In genomic region chr8:116992176-116992971, GRCm38 (mm10) we compare ENCODE assay signal across 8 mouse cellular contexts. TPM values are rescaled to one million over a fixed set of nuclear protein-coding genes. Genes with fewer than 3 reads are reported as not detected.
DNase-seq lines count a peak whose midpoint lies in the region; ATAC-seq and TF ChIP-seq lines count a peak whose summit lies in the region.

No protein-coding gene starts in this region.

- no peak for TF ChIP-seq CTCF in lung, postnatal 0 days (IDR thresholded peaks at IDR 0.05)

- H3K4me3 ChIP-seq in heart, embryonic 14.5 days (ENCODE audit: control insufficient read depth in 1 of 2, insufficient read depth in 1 of 2, low read depth in 1 of 2, low read length in 2 of 2): peak overlapping the region; percentile 66 to 80
- peak overlapping the region; percentile 77 to 87 for H3K4me3 ChIP-seq in ES-E14 (ENCODE audit: insufficient read depth in 1 of 2, low read depth in 1 of 2, low read length in 2 of 2, poor library complexity in 1 of 2, severe bottlenecking in 1 of 2)
- H3K4me3 ChIP-seq in embryonic facial prominence, embryonic 12.5 days: peak overlapping the region; percentile 62
- peak overlapping the region; percentile 67 for H3K4me3 ChIP-seq in intestine, embryonic 15.5 days (replicated peaks)
- peak overlapping the region; percentile 46 for H3K4me3 ChIP-seq in lung, postnatal 0 days (ENCODE audit: low read depth, low read length)

- ATAC-seq in heart, embryonic 14.5 days (ENCODE audit: insufficient number of reproducible peaks, insufficient read depth, low FRiP score, low read depth): no peak
- no peak for ATAC-seq in embryonic facial prominence, embryonic 12.5 days (ENCODE audit: insufficient number of reproducible peaks, insufficient read depth, low FRiP score, low TSS enrichment)
- peak; percentile 23; the same call in 1 of the 2 replicates for ATAC-seq in intestine, embryonic 15.5 days
- no peak for ATAC-seq in lung, postnatal 0 days

- peak overlapping the region; percentile 97 for H3K4me2 ChIP-seq in heart, embryonic 14.5 days (ENCODE audit: low read length)
- peak overlapping the region; percentile 54 for H3K4me2 ChIP-seq in embryonic facial prominence, embryonic 12.5 days (replicated peaks)
- peak overlapping the region; percentile 86 for H3K4me2 ChIP-seq in intestine, embryonic 15.5 days (replicated peaks)
- peak overlapping the region; percentile 90 for H3K4me2 ChIP-seq in lung, postnatal 0 days (replicated peaks; ENCODE audit: low read depth, low read length)

- no peaks in the 10 kb centered on the region for H3K27me3 ChIP-seq in heart, embryonic 14.5 days (ENCODE audit: control insufficient read depth, insufficient read depth, low read length)
- H3K27me3 ChIP-seq in embryonic facial prominence, embryonic 12.5 days: no peaks in the 10 kb centered on the region
- H3K27me3 ChIP-seq in intestine, embryonic 15.5 days (replicated peaks): no peaks in the 10 kb centered on the region
- H3K27me3 ChIP-seq in lung, postnatal 0 days (replicated peaks; ENCODE audit: insufficient read depth, low read length): no peaks in the 10 kb centered on the region

- peaks cover 9% of the 10 kb centered on the region for H3K36me3 ChIP-seq in heart, embryonic 14.5 days (ENCODE audit: control insufficient read depth, insufficient read depth, low read length)
- peaks cover 14% of the 10 kb centered on the region for H3K36me3 ChIP-seq in ES-E14 (ENCODE audit: control insufficient read depth, insufficient read depth, low read length, poor library complexity, severe bottlenecking)
- 0 out of 2 replicates have a peak, but pooled peaks cover 3% of the 10 kb centered on the region for H3K36me3 ChIP-seq in embryonic facial prominence, embryonic 12.5 days
- H3K36me3 ChIP-seq in intestine, embryonic 15.5 days: no peaks in the 10 kb centered on the region
- no peaks in the 10 kb centered on the region for H3K36me3 ChIP-seq in lung, postnatal 0 days (ENCODE audit: insufficient read depth, low read length)

- no peak for DNase-seq in heart, adult 9 months (ENCODE audit: low spot score in 2 of 2)
- DNase-seq in ES-E14 (ENCODE audit: low read depth, low spot score): no peak
- DNase-seq in lung, postnatal 0 days (ENCODE audit: low spot score): peak; percentile 60
- DNase-seq in thymus, postnatal 0 days (ENCODE audit: low spot score): peak; percentile 57
- DNase-seq in urinary bladder, postnatal 10 days (ENCODE audit: low spot score): no peak

- in situ Hi-C loops in ES-E14 (cut with MboI; ENCODE audit: low sequenced_read_pairs in 2 of 2, unreplicated experiment in 2 of 2): no loop called here

- WGBS in heart, embryonic 14.5 days: 11% methylated on average over 23 of the region's 23 CpGs
- WGBS in embryonic facial prominence, embryonic 12.5 days: 13% methylated on average over 23 of the region's 23 CpGs
- WGBS in intestine, embryonic 15.5 days: 8% methylated on average over 23 of the region's 23 CpGs
- WGBS in lung, postnatal 0 days: 5% methylated on average over 23 of the region's 23 CpGs

- peak overlapping the region; percentile 68 to 75; a peak in 2 of 4 replicates for H3K27ac ChIP-seq in heart, embryonic 14.5 days (replicated peaks in 1 of 2; ENCODE audit: control insufficient read depth in 1 of 2, insufficient read depth in 1 of 2, low read depth in 2 of 2, low read length in 2 of 2)
- no peak overlapping the region for H3K27ac ChIP-seq in ES-E14 (ENCODE audit: insufficient read depth, low read depth, low read length, poor library complexity, severe bottlenecking)
- H3K27ac ChIP-seq in embryonic facial prominence, embryonic 12.5 days: no peak overlapping the region
- peak overlapping the region; percentile 83 for H3K27ac ChIP-seq in intestine, embryonic 15.5 days
- H3K27ac ChIP-seq in lung, postnatal 0 days (ENCODE audit: low read length): peak overlapping the region; percentile 33; the same call in 1 of the 2 replicates

- no peaks in the 10 kb centered on the region for H3K9me3 ChIP-seq in heart, embryonic 14.5 days (ENCODE audit: control insufficient read depth, low read length)
- H3K9me3 ChIP-seq in ES-E14 (ENCODE audit: control insufficient read depth, insufficient read depth, low read depth, low read length): no peaks in the 10 kb centered on the region
- H3K9me3 ChIP-seq in embryonic facial prominence, embryonic 12.5 days: no peaks in the 10 kb centered on the region
- H3K9me3 ChIP-seq in intestine, embryonic 15.5 days: no peaks in the 10 kb centered on the region
- no peaks in the 10 kb centered on the region for H3K9me3 ChIP-seq in lung, postnatal 0 days (ENCODE audit: low read length)

- TF ChIP-seq EP300 in lung, postnatal 0 days (IDR thresholded peaks at IDR 0.05): no peak

- H3K9ac ChIP-seq in heart, embryonic 14.5 days (ENCODE audit: low read length): peak overlapping the region; percentile 80
- H3K9ac ChIP-seq in ES-E14 (ENCODE audit: insufficient read depth, low read depth, low read length, poor library complexity, severe bottlenecking): peak overlapping the region; percentile 86
- peak overlapping the region; percentile 55 for H3K9ac ChIP-seq in embryonic facial prominence, embryonic 12.5 days
- peak overlapping the region; percentile 65 for H3K9ac ChIP-seq in intestine, embryonic 15.5 days
- H3K9ac ChIP-seq in lung, postnatal 0 days (replicated peaks; ENCODE audit: low read depth): peak overlapping the region; percentile 37; the same call in 1 of the 2 replicates

- H3K4me1 ChIP-seq in heart, embryonic 14.5 days (ENCODE audit: control insufficient read depth in 2 of 2, insufficient read depth in 2 of 2, low read length in 2 of 2): peaks cover 4 to 13% of the 10 kb centered on the region in 2 experiments
- H3K4me1 ChIP-seq in ES-E14 (ENCODE audit: control insufficient read depth in 2 of 2, insufficient read depth in 2 of 2, low read length in 2 of 2, poor library complexity in 1 of 2): peaks cover 3 to 7% of the 10 kb centered on the region in 2 experiments; a peak in 3 of 4 replicates
- H3K4me1 ChIP-seq in embryonic facial prominence, embryonic 12.5 days: peaks cover 8% of the 10 kb centered on the region; the same call in 1 of the 2 replicates
- peaks cover 8% of the 10 kb centered on the region; the same call in 1 of the 2 replicates for H3K4me1 ChIP-seq in intestine, embryonic 15.5 days (replicated peaks)
- 0 out of 2 replicates have a peak, but pooled peaks cover 3% of the 10 kb centered on the region for H3K4me1 ChIP-seq in lung, postnatal 0 days (ENCODE audit: insufficient read depth, low read depth, low read length)

TF ChIP-seq in ES-E14, 5 proteins besides CTCF, POLR2A, EP300 and RAD21:
- no peak for TF ChIP-seq ZC3H11A (IDR thresholded peaks at IDR 0.05; ENCODE audit: borderline replicate concordance, low read depth, low read length)
- no peak for TF ChIP-seq MAFK (IDR thresholded peaks at IDR 0.05; ENCODE audit: insufficient read depth, low read depth, low read length)
- TF ChIP-seq ZNF384 (IDR thresholded peaks at IDR 0.05; ENCODE audit: low read depth, low read length): no peak
- no peak for TF ChIP-seq CHD2 (IDR thresholded peaks at IDR 0.05; ENCODE audit: low read depth, low read length)
- no peak for TF ChIP-seq HCFC1 (IDR thresholded peaks at IDR 0.05; ENCODE audit: borderline replicate concordance, insufficient read depth, low read length)

RNA-seq across cellular contexts. Expression of gene Gcsh, which starts 1.0 kb away (rescaled TPM):
- 84.8 and 88.3 TPM in 2 replicates for polyA plus RNA-seq in heart, embryonic 14.5 days (2014; fragmentation: Nextera tagmentation; extraction: Ambion mirVana)
- total RNA-seq in ES-E14 (2012; rRNA removed): 134 and 195 TPM in 2 replicates
- 125 and 127 TPM in 2 replicates for polyA plus RNA-seq in embryonic facial prominence, embryonic 12.5 days (2016; fragmentation: Nextera tagmentation; extraction: Ambion mirVana)
- 165 and 181 TPM in 2 replicates for polyA plus RNA-seq in intestine, embryonic 15.5 days (2015; fragmentation: Nextera tagmentation; extraction: Ambion mirVana)
- polyA plus RNA-seq in lung, postnatal 0 days (2015; fragmentation: Nextera tagmentation; extraction: Ambion mirVana): 40.1 and 47.2 TPM in 2 replicates
- 80.0 and 83.9 TPM in 2 replicates for polyA plus RNA-seq in thymus, postnatal 0 days (2015; fragmentation: Nextera tagmentation; extraction: Ambion mirVana)

RNA-seq across cellular contexts. Expression of gene 1700030J22Rik, which starts 13.6 kb away (rescaled TPM):
- polyA plus RNA-seq in heart, embryonic 14.5 days (2014; fragmentation: Nextera tagmentation; extraction: Ambion mirVana): 0.66 and 0.75 TPM in 2 replicates
- total RNA-seq in ES-E14 (2012; rRNA removed): 1.1 and 1.3 TPM in 2 replicates
- polyA plus RNA-seq in embryonic facial prominence, embryonic 12.5 days (2016; fragmentation: Nextera tagmentation; extraction: Ambion mirVana): 2.3 and 2.6 TPM in 2 replicates
- polyA plus RNA-seq in intestine, embryonic 15.5 days (2015; fragmentation: Nextera tagmentation; extraction: Ambion mirVana): 1.2 and 1.3 TPM in 2 replicates
- 2.6 TPM in 2 replicates for polyA plus RNA-seq in lung, postnatal 0 days (2015; fragmentation: Nextera tagmentation; extraction: Ambion mirVana)
- 0.69 and 0.95 TPM in 2 replicates for polyA plus RNA-seq in thymus, postnatal 0 days (2015; fragmentation: Nextera tagmentation; extraction: Ambion mirVana)

RNA-seq across cellular contexts. Expression of gene Atmin, which starts 49.2 kb away (rescaled TPM):
- 11.6 and 12.3 TPM in 2 replicates for polyA plus RNA-seq in heart, embryonic 14.5 days (2014; fragmentation: Nextera tagmentation; extraction: Ambion mirVana)
- 19.9 and 21.1 TPM in 2 replicates for total RNA-seq in ES-E14 (2012; rRNA removed)
- polyA plus RNA-seq in embryonic facial prominence, embryonic 12.5 days (2016; fragmentation: Nextera tagmentation; extraction: Ambion mirVana): 12.5 and 12.6 TPM in 2 replicates
- 9.5 and 10.2 TPM in 2 replicates for polyA plus RNA-seq in intestine, embryonic 15.5 days (2015; fragmentation: Nextera tagmentation; extraction: Ambion mirVana)
- polyA plus RNA-seq in lung, postnatal 0 days (2015; fragmentation: Nextera tagmentation; extraction: Ambion mirVana): 8.7 and 9.7 TPM in 2 replicates
- 12.5 and 13.1 TPM in 2 replicates for polyA plus RNA-seq in thymus, postnatal 0 days (2015; fragmentation: Nextera tagmentation; extraction: Ambion mirVana)

Comparison
In these comparisons a context has a peak if more than half of its experiments do, and no peak if none do; other contexts are left out.
1. H3K27ac ChIP-seq: peak in heart, embryonic 14.5 days (2 of 2), intestine, embryonic 15.5 days (single experiment) and lung, postnatal 0 days (single experiment); none in ES-E14 (single experiment) and embryonic facial prominence, embryonic 12.5 days (single experiment).
2. DNase-seq: peak in lung, postnatal 0 days (single experiment) and thymus, postnatal 0 days (single experiment); none in heart, adult 9 months (0 of 2), ES-E14 (single experiment) and urinary bladder, postnatal 10 days (single experiment).
3. Peak in every context shown above with its lines, with median percentiles within 50 percentile points of each other: H3K4me2 ChIP-seq, H3K4me3 ChIP-seq and H3K9ac ChIP-seq.